Mouse (Mus musculus) neural tube, embryonic 10.5 days (tissue): ENCODE measurements around the gene Ccl6.

Experiments
- DNase-seq: peaks from one replicate; pipeline ENCODE4 v3.0.0-alpha.2; 2017; ENCODE audit warnings: low spot score; ENCODE audit errors: extremely low spot score

The Ccl6 gene

GRCm38 (mm10) chr11:83597796-83598195 lies 4.9 kb upstream of the Ccl6 start:
- DNase-seq: no peak

GRCm38 (mm10) chr11:83595669-83596455 lies 3.0 kb upstream of the Ccl6 start:
- DNase-seq: no peak

- no peak for DNase-seq
Observed at GRCm38 (mm10) chr11:83593453-83593852, 566 bp upstream of the Ccl6 start.

GRCm38 (mm10) chr11:83584232-83584631 lies 8.7 kb downstream of the Ccl6 start:
- no peak for DNase-seq

GRCm38 (mm10) chr11:83583450-83583754 lies 9.5 kb downstream of the Ccl6 start:
- DNase-seq: no peak

- DNase-seq: no peak
Observed at GRCm38 (mm10) chr11:83582626-83583449, 10.0 kb downstream of the Ccl6 start.

- DNase-seq: no peak
Observed at GRCm38 (mm10) chr11:83581626-83582610, 11.0 kb downstream of the Ccl6 start.

GRCm38 (mm10) chr11:83580699-83581232 lies 12.1 kb downstream of the Ccl6 start:
- no peak for DNase-seq

GRCm38 (mm10) chr11:83578999-83579398 lies 13.9 kb downstream of the Ccl6 start:
- DNase-seq: no peak

GRCm38 (mm10) chr11:83578186-83578760 lies 14.6 kb downstream of the Ccl6 start, which contains the start of gene Ccl9:
Gene Ccl9 (minus strand): TSS chr11:83578636.
- no peak for DNase-seq

- no peak for DNase-seq
Observed at GRCm38 (mm10) chr11:83576927-83577555, 15.8 kb downstream of the Ccl6 start.

- DNase-seq: no peak
Observed at GRCm38 (mm10) chr11:83572834-83573233, 20.1 kb downstream of the Ccl6 start.

GRCm38 (mm10) chr11:83572223-83572622 lies 20.7 kb downstream of the Ccl6 start:
- no peak for DNase-seq

- DNase-seq: no peak
Observed at GRCm38 (mm10) chr11:83570189-83570588, 22.7 kb downstream of the Ccl6 start.

- DNase-seq: no peak
Observed at GRCm38 (mm10) chr11:83569249-83569648, 23.6 kb downstream of the Ccl6 start.

GRCm38 (mm10) chr11:83568786-83569185 lies 24.1 kb downstream of the Ccl6 start:
- DNase-seq: no peak

- DNase-seq: no peak
Observed at GRCm38 (mm10) chr11:83568061-83568460, 24.8 kb downstream of the Ccl6 start.

- DNase-seq: no peak
Observed at GRCm38 (mm10) chr11:83567311-83567710, 25.6 kb downstream of the Ccl6 start.

GRCm38 (mm10) chr11:83566617-83567016 lies 26.3 kb downstream of the Ccl6 start:
- DNase-seq: no peak

GRCm38 (mm10) chr11:83563754-83564153 lies 29.1 kb downstream of the Ccl6 start:
- DNase-seq: no peak
